Mouse (Mus musculus): ENCODE results near the gene Cnn1. TPM values are rescaled to one million over a fixed set of nuclear protein-coding genes. Genes with fewer than 3 reads are reported as not detected.
"Not testable (repeated sequence)": the region's sequence is repeated elsewhere in the genome, so short reads cannot be mapped to it uniquely, and the experiment has no call there.

Cnn1 gene
- polyA plus RNA-seq, 1 experiment from 2014 or later = 6.7 TPM

DNA sequence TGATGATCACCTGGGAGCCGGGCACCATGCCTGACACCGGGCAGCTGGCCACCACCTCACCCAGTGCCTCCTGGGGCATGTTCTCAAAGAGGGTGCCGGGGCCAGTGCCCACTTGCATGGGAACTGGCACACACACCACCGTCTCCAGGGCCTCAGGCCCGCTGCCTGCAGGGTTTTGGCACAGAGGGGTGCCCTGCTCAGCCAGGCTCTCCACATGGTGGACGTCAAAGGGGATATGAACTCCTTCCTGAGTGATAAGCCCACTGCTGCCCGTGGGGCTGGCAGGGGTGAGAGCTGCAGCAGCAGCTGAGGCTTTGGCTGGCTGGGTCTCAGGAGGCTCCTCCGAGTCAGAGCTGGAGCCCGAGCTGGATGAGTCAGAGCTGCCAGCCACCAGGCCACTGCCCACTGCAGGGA, 41.0 kb upstream of the Cnn1 start:
- peaks cover 10% of the 10 kb centered on the region for H3K4me1 ChIP-seq
- H3K9ac ChIP-seq (replicated peaks) = no peak overlapping the region
- H3K27me3 ChIP-seq = peaks cover 25% of the 10 kb centered on the region
- H3K9me3 ChIP-seq = no peaks in the 10 kb centered on the region
- no peak overlapping the region for H3K4me2 ChIP-seq (replicated peaks)
- H3K36me3 ChIP-seq = peaks cover 57% of the 10 kb centered on the region
- ATAC-seq (ENCODE audit: low FRiP score, low read depth) = no peak
- WGBS = 93% methylated on average over 9 of the region's 9 CpGs
- no peak overlapping the region for H3K27ac ChIP-seq (replicated peaks)
- no peak overlapping the region for H3K4me3 ChIP-seq

- Histone ChIP-seq H3K4me1 (no peaks in the 10 kb centered on the region), H3K36me3 (peaks cover 90% of the 10 kb centered on the region), H3K9ac (replicated peaks) (no peak overlapping the region), H3K4me3 (no peak overlapping the region), H3K27ac (replicated peaks) (no peak overlapping the region), H3K27me3 (0 out of 2 replicates have a peak, but pooled peaks cover 3% of the 10 kb centered on the region), H3K4me2 (replicated peaks) (no peak overlapping the region), H3K9me3 (no peaks in the 10 kb centered on the region)
- WGBS = 84% methylated on average over 2 of the region's 2 CpGs
- ATAC-seq (ENCODE audit: low FRiP score, low read depth) = no peak
Observed at GRCm38 (mm10) chr9:22061339-22061738, 37.7 kb upstream of the Cnn1 start.

DNA sequence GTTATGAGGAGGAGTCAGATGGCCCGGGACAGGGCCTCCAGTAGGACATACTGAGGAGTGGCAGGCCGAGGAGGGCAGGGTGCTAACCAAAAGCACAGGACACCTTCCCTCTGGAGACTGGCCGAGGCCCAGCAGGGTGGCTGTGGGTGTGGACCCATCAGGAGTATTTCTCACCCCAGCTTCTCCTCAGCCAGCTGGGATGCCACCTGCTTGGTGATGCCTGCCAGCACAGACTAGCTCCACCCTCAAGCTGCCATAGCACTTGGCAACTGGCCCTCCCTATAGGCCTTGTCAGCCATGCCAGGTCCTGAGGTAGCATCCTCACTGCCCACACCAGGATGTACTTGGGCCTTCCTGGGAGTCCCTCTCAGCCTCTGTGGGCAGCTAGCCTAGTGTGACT, 34.7 kb upstream of the Cnn1 start:
- H3K4me3 ChIP-seq = no peak overlapping the region
- 96% methylated on average over 3 of the region's 3 CpGs for WGBS
- H3K27ac ChIP-seq (replicated peaks) = no peak overlapping the region
- no peak for ATAC-seq (ENCODE audit: low FRiP score, low read depth)
- no peaks in the 10 kb centered on the region for H3K9me3 ChIP-seq
- H3K27me3 ChIP-seq = no peaks in the 10 kb centered on the region
- H3K36me3 ChIP-seq = peaks cover 84% of the 10 kb centered on the region
- H3K4me1 ChIP-seq = no peaks in the 10 kb centered on the region
- H3K9ac ChIP-seq (replicated peaks) = no peak overlapping the region
- H3K4me2 ChIP-seq (replicated peaks) = no peak overlapping the region

DNA sequence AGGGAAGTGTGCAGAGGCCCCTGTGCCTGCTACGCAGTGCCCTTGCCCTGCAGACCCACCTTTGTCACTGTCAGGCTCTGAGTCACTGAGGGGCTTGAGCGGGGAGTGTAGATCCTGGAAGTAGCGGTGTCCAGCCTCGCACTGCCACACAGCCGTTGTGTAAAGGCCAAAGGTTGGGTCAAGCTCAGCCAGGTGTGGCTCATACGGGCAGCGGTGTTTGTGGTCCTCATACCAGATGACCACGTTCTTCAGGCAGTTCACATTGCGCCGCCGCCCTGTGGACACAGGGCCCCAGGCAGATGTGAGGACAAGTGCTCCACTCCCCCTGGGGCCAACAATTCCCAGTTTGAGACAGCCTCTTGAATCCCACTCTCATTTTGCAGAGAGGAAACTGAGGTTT, 33.4 kb upstream of the Cnn1 start:
- 95% methylated on average over 11 of the region's 11 CpGs for WGBS
- H3K27me3 ChIP-seq = no peaks in the 10 kb centered on the region
- no peaks in the 10 kb centered on the region for H3K9me3 ChIP-seq
- H3K27ac ChIP-seq (replicated peaks) = no peak overlapping the region
- peaks cover 75% of the 10 kb centered on the region for H3K36me3 ChIP-seq
- H3K4me2 ChIP-seq (replicated peaks) = no peak overlapping the region
- peaks cover 11% of the 10 kb centered on the region for H3K4me1 ChIP-seq
- ATAC-seq (ENCODE audit: low FRiP score, low read depth) = no peak
- no peak overlapping the region for H3K4me3 ChIP-seq
- H3K9ac ChIP-seq (replicated peaks) = no peak overlapping the region

DNA sequence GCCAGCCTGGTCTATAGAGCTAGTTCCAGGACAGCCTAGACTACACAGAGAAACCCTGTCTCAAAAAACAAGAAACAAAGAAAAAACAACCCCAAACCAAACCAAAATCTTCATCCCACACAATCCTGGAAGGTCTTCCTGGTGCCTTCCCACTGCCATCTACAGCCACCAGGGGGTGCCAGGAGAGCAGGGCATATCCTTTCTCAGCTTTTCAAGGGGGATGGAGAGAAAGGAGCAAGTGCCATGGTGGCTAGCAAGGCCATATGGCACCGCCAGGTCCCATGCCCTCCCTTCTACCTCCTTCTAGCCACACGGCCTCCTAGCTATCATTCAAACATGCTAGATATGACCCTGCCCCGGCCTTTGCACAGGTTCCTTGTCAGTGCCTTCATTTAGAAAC, 32.6 kb upstream of the Cnn1 start:
- no peak overlapping the region for H3K4me2 ChIP-seq (replicated peaks)
- no peak overlapping the region for H3K4me3 ChIP-seq
- ATAC-seq (ENCODE audit: low FRiP score, low read depth) = no peak
- no peaks in the 10 kb centered on the region for H3K9me3 ChIP-seq
- H3K27ac ChIP-seq (replicated peaks) = no peak overlapping the region
- no peak overlapping the region for H3K9ac ChIP-seq (replicated peaks)
- H3K36me3 ChIP-seq = peaks cover 67% of the 10 kb centered on the region
- peaks cover 11% of the 10 kb centered on the region for H3K4me1 ChIP-seq
- no peaks in the 10 kb centered on the region for H3K27me3 ChIP-seq
- 83% methylated on average over 3 of the region's 3 CpGs for WGBS

- Histone ChIP-seq H3K4me2 (replicated peaks) (no peak overlapping the region), H3K36me3 (peaks cover 61% of the 10 kb centered on the region), H3K4me1 (peaks cover 11% of the 10 kb centered on the region), H3K27me3 (no peaks in the 10 kb centered on the region), H3K9me3 (no peaks in the 10 kb centered on the region), H3K4me3 (no peak overlapping the region), H3K27ac (replicated peaks) (no peak overlapping the region), H3K9ac (replicated peaks) (0 out of 2 replicates have a peak overlapping the region, but pooled peaks have one; percentile 1)
- 82% methylated on average over 5 of the region's 5 CpGs for WGBS
- no peak for ATAC-seq (ENCODE audit: low FRiP score, low read depth)
Observed at GRCm38 (mm10) chr9:22067195-22067594, 31.8 kb upstream of the Cnn1 start.

DNA sequence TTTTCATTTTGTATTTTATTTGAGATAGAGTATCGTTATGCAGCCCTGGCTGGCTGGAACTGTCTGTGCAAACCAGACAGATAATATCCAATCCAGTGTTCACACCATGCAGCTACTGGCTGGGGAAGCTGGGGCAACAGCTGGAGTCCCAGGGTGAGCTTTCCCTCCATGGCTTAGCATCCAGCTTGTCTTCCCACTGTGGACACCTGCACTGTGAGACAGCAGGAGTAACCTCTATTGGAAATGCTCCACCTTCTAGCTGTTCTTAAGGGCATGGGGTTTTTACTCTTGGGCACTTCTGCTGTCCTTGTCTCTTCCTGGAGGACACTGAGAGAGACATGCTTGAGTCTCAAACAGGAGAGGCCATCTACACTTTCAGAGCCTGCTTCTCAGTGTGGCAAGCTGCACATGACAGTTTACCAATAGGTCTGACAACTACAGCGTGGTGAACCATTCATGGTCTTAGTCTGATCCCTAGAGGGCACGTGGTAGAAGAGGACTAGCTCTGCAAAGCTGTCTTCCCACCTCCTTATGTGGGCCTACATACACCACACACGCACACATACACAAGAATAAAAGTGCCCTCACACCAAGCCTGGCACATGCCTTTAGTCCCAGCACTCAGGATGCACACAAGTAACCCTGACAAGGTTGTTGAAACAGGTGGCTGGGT, 29.0 kb upstream of the Cnn1 start:
- peak; percentile 35 for ATAC-seq (ENCODE audit: low FRiP score, low read depth)

DNA sequence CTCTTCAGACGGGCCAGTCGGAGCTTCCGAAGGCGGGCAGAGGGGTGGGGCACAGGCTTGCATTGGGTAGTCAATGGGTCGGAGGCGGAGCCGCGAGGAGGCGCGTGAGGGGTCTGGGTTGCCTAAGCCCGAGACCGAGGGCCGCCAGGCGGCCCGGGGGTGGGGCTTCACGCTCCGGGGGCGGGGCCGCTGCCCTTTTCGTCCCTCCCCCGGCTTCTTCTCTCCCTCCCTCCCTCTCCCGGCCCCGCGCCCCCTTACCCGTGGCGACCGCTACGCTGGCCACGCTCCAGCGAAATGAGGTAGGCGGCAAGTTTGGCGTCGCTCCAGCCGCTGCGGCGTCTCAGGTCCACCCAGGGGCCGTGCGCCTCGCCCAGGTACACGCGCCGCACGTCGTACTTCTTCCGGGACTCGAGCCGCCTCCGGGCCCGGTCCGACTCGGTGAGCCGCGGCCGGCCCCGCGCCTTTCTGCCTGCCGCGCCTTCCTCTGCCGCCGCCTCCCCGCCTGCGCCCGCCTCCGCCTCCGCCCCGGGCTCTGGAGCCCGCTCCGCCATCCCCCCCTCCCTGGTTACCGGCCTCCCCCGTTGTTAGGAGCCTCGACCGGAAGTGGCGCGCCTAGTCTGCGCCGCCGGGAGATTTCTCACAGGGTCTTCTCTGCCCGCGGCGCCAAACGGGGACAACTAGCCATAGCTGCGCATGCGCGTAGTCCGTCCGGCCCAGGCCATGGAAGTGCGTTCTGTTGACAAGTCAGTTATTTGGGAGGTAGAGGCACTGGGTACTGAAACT, 28.0 kb upstream of the Cnn1 start, which contains the start of the genes Gm49318 and Zfp653:
TSS of gene Gm49318 (minus strand) at position 469 of the 783 bp plus-strand sequence.
TSS of gene Zfp653 (minus strand) at position 586 of the 783 bp plus-strand sequence.
- Histone ChIP-seq H3K4me1 (peaks cover 11% of the 10 kb centered on the region), H3K27ac (replicated peaks) (peak within 1 kb of the TSS; percentile 95), H3K36me3 (peaks cover 51% of the 10 kb centered on the region), H3K4me2 (replicated peaks) (peak within 1 kb of the TSS; percentile 61), H3K9me3 (no peaks in the 10 kb centered on the region), H3K27me3 (no peaks in the 10 kb centered on the region), H3K4me3 (peak within 1 kb of the TSS; percentile 90), H3K9ac (replicated peaks) (peak within 1 kb of the TSS; percentile 93)
- WGBS = under 1% methylated on average over 79 of the region's 87 CpGs
- ATAC-seq (ENCODE audit: low FRiP score, low read depth) = peak; percentile 98

More for the DNA sequence above, 29.0 kb upstream of the Cnn1 start:
- Histone ChIP-seq H3K36me3 (peaks cover 58% of the 10 kb centered on the region), H3K27ac (replicated peaks) (peak overlapping the region; percentile 95; the same call in 1 of the 2 replicates), H3K4me1 (peaks cover 11% of the 10 kb centered on the region), H3K27me3 (no peaks in the 10 kb centered on the region), H3K9ac (replicated peaks) (peak overlapping the region; percentile 93; the same call in 1 of the 2 replicates), H3K9me3 (no peaks in the 10 kb centered on the region), H3K4me2 (replicated peaks) (peak overlapping the region; percentile 61), H3K4me3 (peak overlapping the region; percentile 90)
- 67% methylated on average over 4 of the region's 4 CpGs for whole genome bisulfite sequencing

DNA sequence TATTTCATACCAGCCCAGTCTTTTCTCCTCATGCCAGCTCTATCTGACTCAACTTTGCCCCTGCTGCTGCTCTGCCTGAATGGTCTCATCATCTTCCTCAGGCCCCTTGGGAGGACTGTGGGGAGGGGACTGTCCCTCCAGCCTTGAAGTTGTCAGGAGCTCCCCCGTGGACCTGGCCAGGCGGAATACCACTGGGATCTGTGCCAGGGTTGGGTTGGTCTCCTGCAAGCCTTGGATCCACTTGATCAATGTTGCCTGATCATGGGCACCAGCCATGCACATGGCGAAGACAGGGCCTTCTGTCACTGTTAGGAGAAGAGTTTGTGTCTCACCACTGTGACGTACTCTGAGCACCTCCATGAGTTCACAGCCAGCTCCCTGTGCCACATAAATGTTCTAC, 26.7 kb upstream of the Cnn1 start:
- no peak overlapping the region for H3K4me3 ChIP-seq
- H3K9me3 ChIP-seq = no peaks in the 10 kb centered on the region
- no peak overlapping the region for H3K9ac ChIP-seq (replicated peaks)
- peaks cover 45% of the 10 kb centered on the region for H3K36me3 ChIP-seq
- no peak overlapping the region for H3K4me2 ChIP-seq (replicated peaks)
- no peak for ATAC-seq (ENCODE audit: low FRiP score, low read depth)
- no peak overlapping the region for H3K27ac ChIP-seq (replicated peaks)
- WGBS = 92% methylated on average over 4 of the region's 4 CpGs
- H3K4me1 ChIP-seq = peaks cover 11% of the 10 kb centered on the region
- no peaks in the 10 kb centered on the region for H3K27me3 ChIP-seq

GRCm38 (mm10) chr9:22075778-22076177, 23.2 kb upstream of the Cnn1 start:
- H3K36me3 ChIP-seq = peaks cover 44% of the 10 kb centered on the region
- H3K4me1 ChIP-seq; H3K27me3 ChIP-seq; H3K27ac ChIP-seq (replicated peaks); H3K9ac ChIP-seq (replicated peaks); H3K4me2 ChIP-seq (replicated peaks); ATAC-seq (ENCODE audit: low FRiP score, low read depth); H3K9me3 ChIP-seq; H3K4me3 ChIP-seq: not testable (repeated sequence)
- 81% methylated on average over 5 of the region's 5 CpGs for WGBS

DNA sequence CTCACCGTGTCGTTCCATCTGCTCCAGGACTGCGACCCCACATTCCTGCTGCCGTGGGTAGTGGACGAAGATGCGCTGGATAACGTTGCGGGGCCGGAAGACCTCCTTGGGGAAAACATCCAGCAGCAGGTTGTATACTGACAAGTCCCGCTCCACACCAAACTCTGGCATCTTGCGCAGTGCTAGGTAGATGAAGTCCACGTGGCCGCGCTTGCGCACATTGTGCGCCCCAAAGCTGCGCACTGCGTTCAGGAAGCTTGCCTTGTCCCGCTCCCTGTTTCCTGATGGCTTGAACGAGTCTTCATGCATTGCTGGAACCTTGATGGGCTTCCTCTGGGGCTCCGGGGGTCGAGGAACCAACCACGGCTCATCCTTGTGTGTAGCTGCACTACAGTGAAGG, 22.8 kb upstream of the Cnn1 start:
- no peak overlapping the region for H3K27ac ChIP-seq (replicated peaks)
- ATAC-seq (ENCODE audit: low FRiP score, low read depth) = no peak
- 93% methylated on average over 23 of the region's 23 CpGs for WGBS
- H3K36me3 ChIP-seq = peaks cover 44% of the 10 kb centered on the region
- H3K9me3 ChIP-seq = no peaks in the 10 kb centered on the region
- no peak overlapping the region for H3K4me2 ChIP-seq (replicated peaks)
- no peaks in the 10 kb centered on the region for H3K27me3 ChIP-seq
- no peak overlapping the region for H3K9ac ChIP-seq (replicated peaks)
- no peaks in the 10 kb centered on the region for H3K4me1 ChIP-seq
- H3K4me3 ChIP-seq = no peak overlapping the region

DNA sequence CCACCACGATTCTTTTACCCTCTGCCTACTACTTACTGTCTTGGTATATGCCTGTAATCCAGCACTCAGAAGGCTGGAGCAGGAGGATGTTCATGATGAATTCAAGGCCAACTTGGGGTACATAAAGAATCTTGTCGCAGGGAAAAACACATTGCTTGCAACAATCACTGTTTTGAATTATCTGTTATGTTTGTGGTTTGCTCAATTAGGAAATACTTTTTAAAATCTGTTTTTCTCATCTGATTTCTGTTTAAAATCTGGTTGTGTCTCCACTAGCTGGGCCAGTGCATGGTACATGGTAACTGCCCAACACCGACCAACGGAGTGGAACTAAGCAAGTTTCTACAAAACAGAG, 14.4 kb upstream of the Cnn1 start:
- no peaks in the 10 kb centered on the region for H3K9me3 ChIP-seq
- H3K4me1 ChIP-seq = peaks cover 15% of the 10 kb centered on the region
- peak overlapping the region; percentile 73 for H3K4me3 ChIP-seq
- no peak for ATAC-seq (ENCODE audit: low FRiP score, low read depth)
- no peaks in the 10 kb centered on the region for H3K27me3 ChIP-seq
- H3K36me3 ChIP-seq = 0 out of 2 replicates have a peak, but pooled peaks cover 4% of the 10 kb centered on the region
- no peak overlapping the region for H3K27ac ChIP-seq (replicated peaks)
- H3K4me2 ChIP-seq (replicated peaks) = peak overlapping the region; percentile 81
- 35% methylated on average over 4 of the region's 4 CpGs for whole genome bisulfite sequencing
- H3K9ac ChIP-seq (replicated peaks) = peak overlapping the region; percentile 70

Measured in midbrain, embryonic 12.5 days (tissue).